11 mouse cellular contexts compared by ENCODE assay signal in the genomic region with DNA sequence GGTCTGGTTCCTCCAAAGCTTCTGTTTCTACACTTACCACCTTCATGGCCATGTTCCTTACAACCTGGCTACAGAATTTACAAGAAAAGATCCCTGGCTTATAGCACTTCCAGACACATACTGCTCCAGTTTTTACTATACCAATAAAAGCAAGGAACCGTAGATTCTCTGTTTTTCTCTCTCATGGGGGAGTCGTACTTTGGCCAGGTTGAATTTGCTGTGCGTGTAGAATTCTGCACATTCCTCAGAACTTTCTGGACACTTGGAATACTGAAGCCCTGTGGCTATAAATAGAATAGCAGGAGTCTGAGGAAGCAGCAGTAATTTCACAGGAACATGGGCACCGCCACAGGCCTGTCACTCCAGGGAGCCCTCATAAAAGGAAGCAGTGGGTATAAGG.
A peak's percentile ranks its signal among the peaks of the same experiment; 100 is the strongest.
DNase-seq lines count a peak whose midpoint lies in the region; ATAC-seq and TF ChIP-seq lines count a peak whose summit lies in the region.
"Had no signal": no experiment of that assay in that cellular context is flagged by ENCODE, and none has a peak within 500 bp of the region (broad histone marks: within the 10 kb centered on the region; RNA-seq: fewer than 3 reads in every experiment).

No protein-coding gene starts in this region.

- H3K4me3 ChIP-seq in heart, embryonic 11.5 days (ENCODE audit: low read depth, low read length), result no peak overlapping the region
- H3K4me3 ChIP-seq in limb, embryonic 11.5 days (ENCODE audit: low read depth, low read length), result no peak overlapping the region
- no peak overlapping the region for H3K4me3 ChIP-seq in cerebellum, adult 2 months (replicated peaks; ENCODE audit: insufficient read depth, low read depth, low read length)
- H3K4me3 ChIP-seq in thymus, adult 2 months (ENCODE audit: control insufficient read depth, insufficient read depth, low read length), result no peak overlapping the region
- H3K4me3 ChIP-seq: embryonic facial prominence, embryonic 15.5 days; liver, embryonic 13.5 days; stomach, embryonic 15.5 days had no signal

- H3K9ac ChIP-seq in heart, embryonic 11.5 days (ENCODE audit: low read depth, low read length), result 0 out of 2 replicates have a peak overlapping the region, but pooled peaks have one; percentile 22
- H3K9ac ChIP-seq in limb, embryonic 11.5 days (ENCODE audit: low read length), result no peak overlapping the region
- H3K9ac ChIP-seq: embryonic facial prominence, embryonic 15.5 days; liver, embryonic 13.5 days; stomach, embryonic 15.5 days had no signal

- no peaks in the 10 kb centered on the region for H3K9me3 ChIP-seq in heart, embryonic 11.5 days (replicated peaks; ENCODE audit: control insufficient read depth, low read length)
- H3K9me3 ChIP-seq in limb, embryonic 11.5 days (ENCODE audit: control insufficient read depth, low read length), result no peaks in the 10 kb centered on the region
- H3K9me3 ChIP-seq: embryonic facial prominence, embryonic 15.5 days; liver, embryonic 13.5 days; stomach, embryonic 15.5 days had no signal

- no peak for TF ChIP-seq CTCF in cerebellum, adult 2 months (IDR thresholded peaks at IDR 0.05; ENCODE audit: borderline replicate concordance, insufficient read depth, low read depth, low read length)
- TF ChIP-seq CTCF in thymus, adult 2 months (IDR thresholded peaks at IDR 0.05; ENCODE audit: borderline replicate concordance, control insufficient read depth, extremely low read depth, insufficient read depth, low read length, poor library complexity), result no peak

- 48% methylated on average over 4 of the region's 4 CpGs for WGBS in heart, embryonic 11.5 days (ENCODE audit: insufficient replicate concordance)
- WGBS in limb, embryonic 11.5 days, result 27% methylated on average over 4 of the region's 4 CpGs
- WGBS in cerebellum, adult 2 months, result 42% methylated on average over 4 of the region's 4 CpGs
- 83% methylated on average over 4 of the region's 4 CpGs for WGBS in thymus, adult 2 months

- no peak overlapping the region for H3K27ac ChIP-seq in heart, embryonic 11.5 days (ENCODE audit: low read depth, low read length)
- no peak overlapping the region for H3K27ac ChIP-seq in limb, embryonic 11.5 days (replicated peaks; ENCODE audit: low read depth, low read length)
- no peak overlapping the region for H3K27ac ChIP-seq in cerebellum, adult 2 months (ENCODE audit: insufficient read depth, low read length)
- no peak overlapping the region for H3K27ac ChIP-seq in thymus, adult 2 months (ENCODE audit: control insufficient read depth, insufficient read depth, low read length)
- H3K27ac ChIP-seq: embryonic facial prominence, embryonic 15.5 days; liver, embryonic 13.5 days; stomach, embryonic 15.5 days had no signal

- no peaks in the 10 kb centered on the region for H3K27me3 ChIP-seq in heart, embryonic 11.5 days (ENCODE audit: control insufficient read depth, insufficient read depth, low read length)
- H3K27me3 ChIP-seq in limb, embryonic 11.5 days (ENCODE audit: control insufficient read depth, insufficient read depth, low read length), result no peaks in the 10 kb centered on the region
- no peaks in the 10 kb centered on the region for H3K27me3 ChIP-seq in cerebellum, adult 2 months (ENCODE audit: control insufficient read depth, insufficient read depth, low read length)
- no peaks in the 10 kb centered on the region for H3K27me3 ChIP-seq in thymus, adult 2 months (ENCODE audit: control insufficient read depth, insufficient read depth, low read length)
- H3K27me3 ChIP-seq: embryonic facial prominence, embryonic 15.5 days; liver, embryonic 13.5 days; stomach, embryonic 15.5 days had no signal

- TF ChIP-seq POLR2A in cerebellum, adult 2 months (IDR thresholded peaks at IDR 0.05; ENCODE audit: borderline replicate concordance, insufficient read depth, low read length), result no peak
- no peak for TF ChIP-seq POLR2A in thymus, adult 2 months (IDR thresholded peaks at IDR 0.05; ENCODE audit: control insufficient read depth, extremely low read depth, insufficient read depth, low read length, poor library complexity)

- H3K4me2 ChIP-seq in heart, embryonic 11.5 days, result no peak overlapping the region
- no peak overlapping the region for H3K4me2 ChIP-seq in limb, embryonic 11.5 days (ENCODE audit: low read depth, severe bottlenecking)
- H3K4me2 ChIP-seq: embryonic facial prominence, embryonic 15.5 days; liver, embryonic 13.5 days; stomach, embryonic 15.5 days had no signal

- H3K36me3 ChIP-seq in heart, embryonic 11.5 days (ENCODE audit: control insufficient read depth, insufficient read depth, low read length), result no peaks in the 10 kb centered on the region
- H3K36me3 ChIP-seq in limb, embryonic 11.5 days (ENCODE audit: control insufficient read depth, insufficient read depth, low read length), result no peaks in the 10 kb centered on the region
- no peaks in the 10 kb centered on the region for H3K36me3 ChIP-seq in thymus, adult 2 months (ENCODE audit: control insufficient read depth, insufficient read depth, low read length)
- H3K36me3 ChIP-seq: embryonic facial prominence, embryonic 15.5 days; liver, embryonic 13.5 days; stomach, embryonic 15.5 days had no signal

- ATAC-seq in heart, embryonic 11.5 days (replicated peaks; ENCODE audit: insufficient number of reproducible peaks, low FRiP score, low TSS enrichment), result no peak
- peak; percentile 35; the same call in 1 of the 2 replicates for ATAC-seq in limb, embryonic 11.5 days (ENCODE audit: insufficient number of reproducible peaks, low FRiP score, low TSS enrichment, low read depth)

- H3K4me1 ChIP-seq in heart, embryonic 11.5 days (ENCODE audit: control insufficient read depth, insufficient read depth, low read length), result peaks cover 8% of the 10 kb centered on the region
- peaks cover 4% of the 10 kb centered on the region; the same call in 1 of the 2 replicates for H3K4me1 ChIP-seq in limb, embryonic 11.5 days (ENCODE audit: control insufficient read depth, insufficient read depth, low read length)
- H3K4me1 ChIP-seq in cerebellum, adult 2 months (ENCODE audit: control insufficient read depth, insufficient read depth, low read length), result no peaks in the 10 kb centered on the region
- no peaks in the 10 kb centered on the region for H3K4me1 ChIP-seq in thymus, adult 2 months (replicated peaks; ENCODE audit: control insufficient read depth, insufficient read depth, low read length)
- H3K4me1 ChIP-seq: stomach, embryonic 15.5 days had no signal

- DNase-seq in heart, adult 8-10 months (ENCODE audit: low spot score), result no peak
- peak; percentile 15 for DNase-seq in NIH3T3 (ENCODE audit: low read depth)
- DNase-seq in hindlimb bud, embryonic 11.5 days (ENCODE audit: extremely low spot score, low read depth, low spot score), result peak; percentile 18
- peak; percentile 38 for DNase-seq in limb, embryonic 11.5 days (ENCODE audit: low spot score)
- no peak for DNase-seq in cerebellum, adult 2 months
- no peak for DNase-seq in gastrocnemius, postnatal 4 days (ENCODE audit: low spot score in 2 of 2)
- DNase-seq in thymus, adult 2 months, result no peak
- DNase-seq: liver, embryonic 13.5 days had no signal

Comparison
In these comparisons a context has a peak if more than half of its experiments do, and no peak if none do; other contexts are left out.
1. DNase-seq: peak in NIH3T3 (single experiment), hindlimb bud, embryonic 11.5 days (single experiment) and limb, embryonic 11.5 days (single experiment); none in heart, adult 8-10 months (single experiment), cerebellum, adult 2 months (0 of 2), gastrocnemius, postnatal 4 days (0 of 2) and thymus, adult 2 months (single experiment).